Mouse (Mus musculus): ENCODE measurements around the gene Gm13057. TPM values are rescaled to one million over a fixed set of nuclear protein-coding genes. Genes with fewer than 3 reads are reported as not detected.
"Not testable (repeated sequence)": the region's sequence is repeated elsewhere in the genome, so short reads cannot be mapped to it uniquely, and the experiment has no call there.

Gm13057 gene
- not detected in 2 replicates for polyA plus RNA-seq (2015; fragmentation: Nextera tagmentation; extraction: Ambion mirVana)

DNA sequence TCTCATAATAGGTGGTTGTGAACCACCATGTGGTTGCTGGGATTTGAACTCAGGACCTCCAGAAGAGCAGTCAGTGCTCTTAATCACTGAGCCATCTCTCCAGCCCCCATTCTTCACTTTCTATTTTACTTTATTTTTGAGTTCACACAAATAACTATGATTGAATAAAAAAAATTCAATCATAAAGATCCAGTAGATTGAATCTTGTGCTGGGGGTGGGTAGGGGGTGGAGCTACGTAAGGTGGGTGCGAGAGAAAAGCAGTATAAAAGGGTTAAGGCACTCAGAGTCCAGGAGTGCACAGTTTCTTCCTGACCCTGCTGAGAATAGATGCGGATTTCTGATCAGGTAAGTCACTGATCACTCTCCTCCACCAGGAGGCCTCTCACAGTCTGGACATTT, at the start of gene Gm13057, which contains the start of gene BC080695:
Gm13057 (plus strand) TSS at position 310 of the 400 bp plus-strand sequence.
BC080695 (plus strand) TSS at position 301 of the 400 bp plus-strand sequence.
- not testable (repeated sequence) for H3K9me3 ChIP-seq (replicated peaks; ENCODE audit: control insufficient read depth, low read length, poor library complexity, severe bottlenecking); ATAC-seq; H3K27ac ChIP-seq (ENCODE audit: low read length); H3K4me2 ChIP-seq (ENCODE audit: low read length); H3K4me3 ChIP-seq (ENCODE audit: low read depth, low read length); H3K27me3 ChIP-seq (ENCODE audit: control insufficient read depth, insufficient read depth, low read depth, low read length); H3K36me3 ChIP-seq (ENCODE audit: control insufficient read depth, insufficient read depth, low read length); H3K9ac ChIP-seq (ENCODE audit: low read depth, low read length); H3K4me1 ChIP-seq (ENCODE audit: control insufficient read depth, insufficient read depth, low read length)
- WGBS: no CpG with 5 or more reads among the region's 3 CpGs

- Histone ChIP-seq H3K27me3 (ENCODE audit: control insufficient read depth, insufficient read depth, low read depth, low read length) (no peaks in the 10 kb centered on the region), H3K9ac (ENCODE audit: low read depth, low read length) (no peak within 1 kb of the TSS), H3K9me3 (replicated peaks; ENCODE audit: control insufficient read depth, low read length, poor library complexity, severe bottlenecking) (no peaks in the 10 kb centered on the region), H3K4me3 (ENCODE audit: low read depth, low read length) (no peak within 1 kb of the TSS), H3K27ac (ENCODE audit: low read length) (no peak within 1 kb of the TSS), H3K4me2 (ENCODE audit: low read length) (no peak within 1 kb of the TSS), H3K36me3 (ENCODE audit: control insufficient read depth, insufficient read depth, low read length) (no peaks in the 10 kb centered on the region), H3K4me1 (ENCODE audit: control insufficient read depth, insufficient read depth, low read length) (no peaks in the 10 kb centered on the region)
- ATAC-seq: no peak
- WGBS: 86% methylated on average over 3 of the region's 3 CpGs
Observed at GRCm38 (mm10) chr4:143511043-143511442, 40.5 kb upstream of the Gm13057 start, which contains the start of gene Gm13043. TSS of gene Gm13043 (plus strand) at chr4:143511343.

DNA sequence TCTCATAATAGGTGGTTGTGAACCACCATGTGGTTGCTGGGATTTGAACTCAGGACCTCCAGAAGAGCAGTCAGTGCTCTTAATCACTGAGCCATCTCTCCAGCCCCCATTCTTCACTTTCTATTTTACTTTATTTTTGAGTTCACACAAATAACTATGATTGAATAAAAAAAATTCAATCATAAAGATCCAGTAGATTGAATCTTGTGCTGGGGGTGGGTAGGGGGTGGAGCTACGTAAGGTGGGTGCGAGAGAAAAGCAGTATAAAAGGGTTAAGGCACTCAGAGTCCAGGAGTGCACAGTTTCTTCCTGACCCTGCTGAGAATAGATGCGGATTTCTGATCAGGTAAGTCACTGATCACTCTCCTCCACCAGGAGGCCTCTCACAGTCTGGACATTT, 15.9 kb upstream of the Gm13057 start, which contains the start of gene Gm13040:
Gm13040 (plus strand) TSS at position 301 of the 400 bp plus-strand sequence.
- ATAC-seq; H3K9me3 ChIP-seq (replicated peaks; ENCODE audit: control insufficient read depth, low read length, poor library complexity, severe bottlenecking); H3K36me3 ChIP-seq (ENCODE audit: control insufficient read depth, insufficient read depth, low read length); H3K27ac ChIP-seq (ENCODE audit: low read length); H3K4me1 ChIP-seq (ENCODE audit: control insufficient read depth, insufficient read depth, low read length); H3K4me3 ChIP-seq (ENCODE audit: low read depth, low read length); H3K27me3 ChIP-seq (ENCODE audit: control insufficient read depth, insufficient read depth, low read depth, low read length); H3K9ac ChIP-seq (ENCODE audit: low read depth, low read length); H3K4me2 ChIP-seq (ENCODE audit: low read length): not testable (repeated sequence)
- no CpG with 5 or more reads among the region's 3 CpGs for WGBS

Other genes starting within 250 kb of the Gm13057 start
- 0.40 and 0.52 TPM in 2 replicates for gene Lrrc38, start 202.0 kb upstream of the Gm13057 start, polyA plus RNA-seq (2015; fragmentation: Nextera tagmentation; extraction: Ambion mirVana)
- not detected in 2 replicates for gene Pramel1, start 157.3 kb upstream of the Gm13057 start, polyA plus RNA-seq (2015; fragmentation: Nextera tagmentation; extraction: Ambion mirVana)
- 25.2 and 27.0 TPM in 2 replicates for gene Pramef8, start 139.3 kb upstream of the Gm13057 start, polyA plus RNA-seq (2015; fragmentation: Nextera tagmentation; extraction: Ambion mirVana)
- not detected in 2 replicates for gene Oog4, start 101.4 kb upstream of the Gm13057 start, polyA plus RNA-seq (2015; fragmentation: Nextera tagmentation; extraction: Ambion mirVana)
- gene Gm13043, start 40.4 kb upstream of the Gm13057 start, polyA plus RNA-seq (2015; fragmentation: Nextera tagmentation; extraction: Ambion mirVana): not detected in 2 replicates
- gene Gm13040, start 15.8 kb upstream of the Gm13057 start, polyA plus RNA-seq (2015; fragmentation: Nextera tagmentation; extraction: Ambion mirVana): not detected in 2 replicates
- gene BC080695, start within 50 bp of the Gm13057 start, polyA plus RNA-seq (2015; fragmentation: Nextera tagmentation; extraction: Ambion mirVana): not detected in 2 replicates
- not detected in 2 replicates for gene Gm13083, start 63.3 kb downstream of the Gm13057 start, polyA plus RNA-seq (2015; fragmentation: Nextera tagmentation; extraction: Ambion mirVana)
- gene Gm13088, start 105.5 kb downstream of the Gm13057 start, polyA plus RNA-seq (2015; fragmentation: Nextera tagmentation; extraction: Ambion mirVana): not detected in 2 replicates
- gene Gm13089, start 151.0 kb downstream of the Gm13057 start, polyA plus RNA-seq (2015; fragmentation: Nextera tagmentation; extraction: Ambion mirVana): not detected in 2 replicates
- not detected in 2 replicates for gene Gm13078, start 167.7 kb downstream of the Gm13057 start, polyA plus RNA-seq (2015; fragmentation: Nextera tagmentation; extraction: Ambion mirVana)
- gene Gm13023, start 237.6 kb downstream of the Gm13057 start, polyA plus RNA-seq (2015; fragmentation: Nextera tagmentation; extraction: Ambion mirVana): not detected in 2 replicates

Data from midbrain, embryonic 16.5 days (tissue).